Mouse (Mus musculus) heart, postnatal 0 days (tissue): ENCODE data around the gene Tmub2. TPM values are rescaled to one million over a fixed set of nuclear protein-coding genes. Genes with fewer than 3 reads are reported as not detected.

Experiments
- ATAC-seq: fragments of 200-750 bp; cut with Nextera tagmentation; 2 replicates; pipeline ENCODE4 v1.8.0; 2017; ENCODE audit warnings: low read depth, moderate number of reproducible peaks, moderate library complexity; ENCODE audit not compliant: insufficient read depth
- DNase-seq: peaks from one replicate; pipeline ENCODE4 v3.0.0-alpha.2; 2016; ENCODE audit warnings: low spot score
- H3K27ac ChIP-seq: fragments of 300-500 bp; sonication (generic); 2 replicates; pipeline ENCODE4 v1.5.1; 2014; ENCODE audit warnings: low read depth, mild to moderate bottlenecking
- H3K27me3 ChIP-seq: fragments of 300-500 bp; sonication (generic); 2 replicates; pipeline ENCODE4 v1.6.1; 2014; ENCODE audit warnings: low read length, mixed read lengths; ENCODE audit not compliant: control insufficient read depth, insufficient read depth
- H3K36me3 ChIP-seq: fragments of 300-500 bp; sonication (generic); replicated peaks from 2 replicates; pipeline ENCODE4 v1.6.1; 2014; ENCODE audit warnings: low read length, mixed read lengths; ENCODE audit not compliant: control insufficient read depth, insufficient read depth
- H3K4me1 ChIP-seq: fragments of 300-500 bp; sonication (generic); 2 replicates; pipeline ENCODE4 v1.6.1; 2014; ENCODE audit warnings: antibody characterized with exemption; ENCODE audit not compliant: control insufficient read depth, insufficient read depth
- H3K4me2 ChIP-seq: fragments of 300-500 bp; sonication (generic); 2 replicates; pipeline ENCODE4 v1.6.1; 2014; ENCODE audit warnings: low read depth, mild to moderate bottlenecking, low read length, moderate library complexity
- H3K4me3 ChIP-seq: fragments of 300-500 bp; sonication (generic); 2 replicates; pipeline ENCODE4 v1.5.1; 2014; ENCODE audit warnings: low read depth, low read length
- H3K9ac ChIP-seq: fragments of 300-500 bp; sonication (generic); replicated peaks from 2 replicates; pipeline ENCODE4 v1.6.1; 2014; ENCODE audit warnings: low read depth, low read length, mixed read lengths
- H3K9me3 ChIP-seq: fragments of 300-500 bp; sonication (generic); replicated peaks from 2 replicates; pipeline ENCODE4 v1.6.1; 2016; ENCODE audit warnings: low read length; ENCODE audit not compliant: control insufficient read depth
- CTCF ChIP-seq: IDR thresholded peaks from 2 replicates; pipeline ENCODE4 v1.5.1; 2016; ENCODE audit warnings: antibody characterized with exemption, control low read depth, low read depth
- EP300 ChIP-seq: IDR thresholded peaks from 2 replicates; pipeline ENCODE4 v1.6.1; 2016; ENCODE audit warnings: antibody characterized with exemption, low read depth
- WGBS: fragments of 180-500 bp; shearing (Covaris S2); extraction: QIAGEN DNeasy Blood & Tissue Kit; methylation state at CpG from one replicate; pipeline ENCODE4 v1.1.7; 2014; 5-methylcytosine and 5-hydroxymethylcytosine counted together
- polyA plus RNA-seq: library from polyadenylated mRNA; unstranded; fragments of >200 nt; fragmentation: Nextera tagmentation; extraction: Ambion mirVana; gene quantifications from 2 replicates; pipeline ENCODE4 v1.2.1, GENCODE M21; 2015
- total RNA-seq: library from RNA; depleted of rRNA; stranded (reverse); fragments of >200 nt; gene quantifications from 2 replicates; pipeline ENCODE4 v1.2.3, GENCODE M21; 2014; ENCODE audit warnings: low replicate concordance

Gene Tmub2
- total and polyA plus RNA-seq, 2 experiments from 2014 or later = 29.8 to 57.4 TPM

- Histone ChIP-seq H3K36me3 (peaks cover 43% of the 10 kb centered on the region), H3K4me3 (no peak overlapping the region), H3K27ac (no peak overlapping the region), H3K4me2 (no peak overlapping the region), H3K9me3 (no peaks in the 10 kb centered on the region), H3K4me1 (no peaks in the 10 kb centered on the region), H3K27me3 (no peaks in the 10 kb centered on the region), H3K9ac (no peak overlapping the region)
- DNase-seq (no peak), ATAC-seq (no peak)
- TF ChIP-seq EP300 (no peak), CTCF (no peak)
- 85% methylated on average over 9 of the region's 9 CpGs for WGBS
Observed at GRCm38 (mm10) chr11:102308104-102308503, 23.4 kb downstream of the Tmub2 start.

- no peaks in the 10 kb centered on the region for H3K27me3 ChIP-seq
- H3K27ac ChIP-seq = peak overlapping the region; percentile 28
- H3K36me3 ChIP-seq = peaks cover 50% of the 10 kb centered on the region
- peak overlapping the region; percentile 65 for H3K4me2 ChIP-seq
- TF ChIP-seq CTCF (peak; percentile 99), EP300 (peak; percentile 66)
- no peaks in the 10 kb centered on the region for H3K4me1 ChIP-seq
- DNase-seq (peak; percentile 98), ATAC-seq (peak; percentile 97)
- H3K9ac ChIP-seq = no peak overlapping the region
- under 1% methylated on average over 27 of the region's 27 CpGs for WGBS
- peak overlapping the region; percentile 39 for H3K4me3 ChIP-seq
- no peaks in the 10 kb centered on the region for H3K9me3 ChIP-seq
Observed at GRCm38 (mm10) chr11:102308979-102309378, 24.2 kb downstream of the Tmub2 start.

DNA sequence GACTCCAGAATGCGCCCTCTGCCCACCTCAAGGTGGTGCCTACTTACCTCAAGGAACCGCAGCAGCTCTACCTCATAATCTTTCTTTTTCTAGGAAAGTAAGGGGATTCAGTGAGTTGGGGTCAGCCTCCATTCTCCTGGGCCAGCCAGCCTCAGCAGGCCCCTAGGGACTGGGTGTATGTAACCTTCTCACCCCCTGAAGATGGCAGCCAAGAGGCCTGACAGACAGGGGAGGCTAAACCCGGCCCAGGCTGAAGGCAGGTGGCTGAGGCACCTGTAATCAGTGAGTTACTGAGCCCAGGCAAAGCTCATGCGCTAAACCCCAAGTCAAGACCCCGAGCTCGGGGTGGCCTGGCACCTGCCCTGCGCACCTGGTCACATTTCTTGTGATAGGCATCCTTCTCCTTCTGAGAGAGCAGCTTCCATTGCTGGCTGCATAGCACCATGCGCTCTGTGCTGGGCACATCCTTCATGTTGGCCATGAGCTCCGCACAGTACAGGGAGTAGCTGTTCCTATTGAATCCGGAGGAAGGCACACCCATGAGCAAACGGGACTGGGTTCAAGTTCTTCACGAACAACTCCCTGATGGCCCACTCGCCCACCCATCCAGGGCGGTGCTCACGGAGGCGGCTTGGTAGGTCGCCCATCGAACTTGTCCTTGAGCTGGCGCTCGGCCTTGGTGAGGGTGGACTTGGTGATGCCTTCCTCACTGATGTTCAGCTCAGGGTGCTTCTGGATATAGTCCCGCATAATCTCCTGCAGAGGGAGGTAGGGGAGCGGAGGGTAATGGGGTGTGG, 25.3 kb downstream of the Tmub2 start:
- DNase-seq = no peak
- Histone ChIP-seq H3K9me3 (no peaks in the 10 kb centered on the region), H3K4me1 (no peaks in the 10 kb centered on the region), H3K9ac (no peak overlapping the region), H3K4me3 (no peak overlapping the region), H3K4me2 (peak overlapping the region; percentile 65), H3K36me3 (peaks cover 61% of the 10 kb centered on the region), H3K27me3 (no peaks in the 10 kb centered on the region), H3K27ac (no peak overlapping the region)
- WGBS = 82% methylated on average over 22 of the region's 22 CpGs
- ATAC-seq = no peak
- no peak for TF ChIP-seq EP300
- TF ChIP-seq CTCF = no peak

DNA sequence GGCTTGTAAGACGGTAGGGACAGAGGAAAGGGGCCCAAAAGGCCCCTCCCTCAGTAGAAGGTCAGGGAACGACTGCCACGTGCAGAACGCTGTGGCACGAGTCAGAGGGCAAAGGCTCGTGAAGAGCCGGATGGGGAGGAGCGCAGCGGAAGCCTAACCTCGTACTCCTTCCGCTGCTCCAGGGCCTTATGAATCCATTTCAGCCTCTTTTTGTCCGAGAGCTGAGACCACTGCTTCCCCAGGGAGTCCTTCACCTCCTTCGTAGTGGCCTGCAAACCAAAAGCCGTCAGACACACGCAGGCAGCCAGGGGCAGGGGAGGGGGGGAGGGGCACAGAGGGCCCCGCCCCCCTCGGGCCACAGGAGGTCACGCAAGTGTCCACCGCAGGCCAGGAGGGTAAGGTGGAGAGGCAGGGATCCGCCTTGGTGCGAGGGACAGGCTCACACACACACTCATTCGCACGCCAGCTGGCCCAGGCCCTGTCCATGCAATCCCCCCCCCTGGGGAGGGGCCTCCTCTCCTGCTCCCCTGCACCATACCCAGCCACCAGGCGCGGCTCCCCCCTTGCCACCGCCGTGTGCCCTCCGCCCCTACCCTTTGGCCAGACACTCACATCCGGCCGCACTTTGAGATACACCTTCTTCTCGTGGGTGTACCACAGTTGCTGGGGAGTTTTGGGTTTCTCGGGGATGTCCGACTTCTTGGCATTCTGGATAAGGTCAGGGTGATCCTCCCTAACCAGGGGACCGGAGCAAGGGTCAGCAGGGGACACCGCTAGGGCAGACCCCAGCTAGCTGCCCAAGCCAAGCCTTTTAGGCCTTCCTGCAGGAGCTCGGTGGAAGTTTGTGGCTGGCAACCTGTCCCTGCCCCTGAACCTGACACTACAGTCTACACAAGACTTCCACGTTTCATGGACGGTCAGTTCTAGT, 26.3 kb downstream of the Tmub2 start:
- Histone ChIP-seq H3K9ac (no peak overlapping the region), H3K4me3 (no peak overlapping the region), H3K4me1 (0 out of 2 replicates have a peak, but pooled peaks cover under 1% of the 10 kb centered on the region), H3K27ac (no peak overlapping the region), H3K9me3 (no peaks in the 10 kb centered on the region), H3K36me3 (peaks cover 63% of the 10 kb centered on the region), H3K4me2 (no peak overlapping the region), H3K27me3 (no peaks in the 10 kb centered on the region)
- ATAC-seq (no peak), DNase-seq (no peak)
- no peak for TF ChIP-seq CTCF
- TF ChIP-seq EP300 = no peak
- 55% methylated on average over 38 of the region's 38 CpGs for WGBS

DNA sequence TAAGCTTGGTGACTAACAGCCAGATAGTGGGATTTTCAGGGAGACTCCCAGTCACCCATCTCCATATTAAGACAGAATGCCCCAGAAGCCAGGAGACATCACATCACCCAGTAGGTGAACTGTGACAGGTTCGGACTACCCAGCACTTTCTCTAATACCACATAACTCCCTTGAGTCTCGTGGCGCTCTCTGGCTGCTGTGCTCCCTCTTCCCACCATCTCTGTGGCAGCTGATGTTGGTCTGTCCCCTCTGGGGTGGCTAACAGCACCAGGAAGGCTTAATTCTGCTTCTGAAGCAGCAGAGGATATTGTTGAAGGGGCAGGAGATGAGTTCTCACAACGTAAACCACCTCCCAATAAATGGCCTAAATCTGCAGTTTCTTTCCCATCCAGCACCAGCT, 27.2 kb downstream of the Tmub2 start:
- ATAC-seq (no peak), DNase-seq (no peak)
- no peaks in the 10 kb centered on the region for H3K27me3 ChIP-seq
- WGBS = 87% methylated on average over 4 of the region's 4 CpGs
- no peaks in the 10 kb centered on the region for H3K9me3 ChIP-seq
- TF ChIP-seq EP300 = no peak
- TF ChIP-seq CTCF = no peak
- peaks cover 5% of the 10 kb centered on the region; the same call in 1 of the 2 replicates for H3K4me1 ChIP-seq
- H3K36me3 ChIP-seq = peaks cover 53% of the 10 kb centered on the region
- H3K4me2 ChIP-seq = no peak overlapping the region
- no peak overlapping the region for H3K9ac ChIP-seq
- no peak overlapping the region for H3K4me3 ChIP-seq
- no peak overlapping the region for H3K27ac ChIP-seq
